Mouse (Mus musculus) bone marrow, adult 2 months (tissue): ENCODE measurements around the gene Dcakd.

ENCODE experiments used
- CTCF ChIP-seq: fragments of 200-500 bp; IDR thresholded peaks from 2 replicates; pipeline ENCODE4 v1.5.1; 2011; ENCODE audit warnings: low read length, control low read depth; ENCODE audit not compliant: control insufficient read depth, insufficient read depth
- POLR2A ChIP-seq: fragments of 200-500 bp; IDR thresholded peaks from 2 replicates; pipeline ENCODE4 v1.6.1; 2011; ENCODE audit warnings: low read depth, mild to moderate bottlenecking, control low read depth, low read length, borderline replicate concordance; ENCODE audit not compliant: control insufficient read depth

- TF ChIP-seq CTCF (no peak), POLR2A (no peak)
Measured at GRCm38 (mm10) chr11:102946992-102947343, 81.2 kb downstream of the Dcakd start.
